Mouse (Mus musculus) MEL (cell line): ENCODE data around the gene Slc13a4. TPM values are rescaled to one million over a fixed set of nuclear protein-coding genes. Genes with fewer than 3 reads are reported as not detected.

Source experiments
- DNase-seq: peaks from one replicate; pipeline ENCODE4 v3.0.0; 2011; ENCODE audit warnings: low read depth, low spot score
- H3K27ac ChIP-seq: 2 replicates; pipeline ENCODE4 v1.5.1; 2012; ENCODE audit warnings: low read depth, mild to moderate bottlenecking, control low read depth, low read length, moderate library complexity; ENCODE audit not compliant: control insufficient read depth
- H3K27me3 ChIP-seq, 2 experiments: fragments of 150-350 bp in 1 of 2; sonication (generic) in 1 of 2; 2 replicates each; pipeline ENCODE4 v1.6.1; 2012; ENCODE audit warnings: low read length in 2 of 2, mild to moderate bottlenecking in 2 of 2, improper control_type of control experiment in 1 of 2, moderate library complexity in 1 of 2; ENCODE audit not compliant: insufficient read depth in 2 of 2, control insufficient read depth in 1 of 2
- H3K36me3 ChIP-seq, 2 experiments: 2 replicates each; pipeline ENCODE4 v1.6.1; 2012 to 2014; ENCODE audit warnings: low read length in 2 of 2, improper control_type of control experiment in 1 of 2, inconsistent platforms in 1 of 2, mild to moderate bottlenecking in 1 of 2; ENCODE audit not compliant: insufficient read depth in 2 of 2, control insufficient read depth in 1 of 2
- H3K4me1 ChIP-seq, 2 experiments: fragments of 150-350 bp in 1 of 2; sonication (generic) in 1 of 2; 2 replicates each; pipeline ENCODE4 v1.6.1; 2012; ENCODE audit warnings: low read length in 2 of 2, improper control_type of control experiment in 1 of 2, mild to moderate bottlenecking in 1 of 2; ENCODE audit not compliant: insufficient read depth in 2 of 2, control insufficient read depth in 1 of 2
- H3K4me3 ChIP-seq, 2 experiments: fragments of 150-350 bp in 1 of 2; sonication (generic) in 1 of 2; 2 replicates each; pipeline ENCODE4 v1.5.1; 2012; ENCODE audit warnings: low read depth in 2 of 2, low read length in 2 of 2, mild to moderate bottlenecking in 2 of 2, moderate library complexity in 2 of 2, control low read depth in 1 of 2, improper control_type of control experiment in 1 of 2; ENCODE audit not compliant: control insufficient read depth in 1 of 2, insufficient read depth in 1 of 2
- H3K79me2 ChIP-seq: 2 replicates; pipeline ENCODE4 v1.6.1; 2012; ENCODE audit warnings: mild to moderate bottlenecking, low read length, moderate library complexity; ENCODE audit not compliant: control insufficient read depth, poor library complexity, insufficient read depth
- H3K9ac ChIP-seq: 2 replicates; pipeline ENCODE4 v1.6.1; 2012; ENCODE audit warnings: low read depth, mild to moderate bottlenecking, control low read depth, low read length, moderate library complexity; ENCODE audit not compliant: control insufficient read depth, poor library complexity, severe bottlenecking
- H3K9me3 ChIP-seq: fragments of 150-350 bp; sonication (generic); replicated peaks from 2 replicates; pipeline ENCODE4 v1.6.1; 2012; ENCODE audit warnings: mild to moderate bottlenecking, low read length, improper control_type of control experiment, moderate library complexity; ENCODE audit not compliant: insufficient read depth
- CHD1 ChIP-seq: IDR thresholded peaks from 2 replicates; pipeline ENCODE4 v1.6.1; 2012; ENCODE audit warnings: low read depth, mild to moderate bottlenecking, inconsistent platforms, low read length, improper control_type of control experiment
- CTCF ChIP-seq, 3 experiments: IDR thresholded peaks in 2 of 3; conservative IDR thresholded peaks in 1 of 3; 2 replicates each; pipeline ENCODE4 v1.5.1; 2011 to 2012; ENCODE audit warnings: low read length in 3 of 3, low read depth in 2 of 3, mild to moderate bottlenecking in 2 of 3, improper control_type of control experiment in 1 of 3, inconsistent platforms in 1 of 3, mixed read lengths in 1 of 3, moderate library complexity in 1 of 3; ENCODE audit not compliant: control insufficient read depth in 1 of 3, insufficient read depth in 1 of 3, poor library complexity in 1 of 3, severe bottlenecking in 1 of 3
- ETS1 ChIP-seq: IDR thresholded peaks from 2 replicates; pipeline ENCODE4 v1.6.1; 2012; ENCODE audit warnings: low read depth, mild to moderate bottlenecking, inconsistent platforms, low read length, improper control_type of control experiment, moderate library complexity
- GABPA ChIP-seq: IDR thresholded peaks from 2 replicates; pipeline ENCODE4 v1.6.1; 2012; ENCODE audit warnings: low read depth, mild to moderate bottlenecking, inconsistent platforms, low read length, improper control_type of control experiment, moderate library complexity
- HCFC1 ChIP-seq: IDR thresholded peaks from 2 replicates; pipeline ENCODE4 v1.6.1; 2012; ENCODE audit warnings: low read depth, mild to moderate bottlenecking, inconsistent platforms, low read length, improper control_type of control experiment, moderate library complexity
- MXI1 ChIP-seq: IDR thresholded peaks from 2 replicates; pipeline ENCODE4 v1.6.1; 2011; ENCODE audit warnings: mild to moderate bottlenecking, low read depth, low read length, improper control_type of control experiment
- MYC ChIP-seq: IDR thresholded peaks from 2 replicates; pipeline ENCODE4 v1.6.1; 2011; ENCODE audit warnings: low read depth, mild to moderate bottlenecking, low read length, improper control_type of control experiment, moderate library complexity
- POLR2A ChIP-seq, 2 experiments: IDR thresholded peaks; 2 replicates each; pipeline ENCODE4 v1.6.1; 2011 to 2012; ENCODE audit warnings: low read length in 2 of 2, mild to moderate bottlenecking in 2 of 2, control low read depth in 1 of 2, improper control_type of control experiment in 1 of 2, low read depth in 1 of 2, moderate library complexity in 1 of 2; ENCODE audit not compliant: control insufficient read depth in 1 of 2, insufficient read depth in 1 of 2, poor library complexity in 1 of 2
- POLR2AphosphoS2 ChIP-seq: IDR thresholded peaks from 2 replicates; pipeline ENCODE4 v1.6.1; 2011; ENCODE audit warnings: low read length, improper control_type of control experiment
- POLR2AphosphoS5 ChIP-seq: IDR thresholded peaks from 2 replicates; pipeline ENCODE4 v1.6.1; 2012; ENCODE audit warnings: low read depth, borderline replicate concordance, mild to moderate bottlenecking, inconsistent platforms, low read length, moderate library complexity, mixed read lengths
- RAD21 ChIP-seq: IDR thresholded peaks from 2 replicates; pipeline ENCODE4 v1.6.1; 2011; ENCODE audit warnings: mild to moderate bottlenecking, low read depth, low read length, improper control_type of control experiment
- RCOR1 ChIP-seq: IDR thresholded peaks from 2 replicates; pipeline ENCODE4 v1.6.1; 2012; ENCODE audit warnings: low read depth, mild to moderate bottlenecking, inconsistent platforms, low read length, improper control_type of control experiment
- TCF12 ChIP-seq: IDR thresholded peaks from 2 replicates; pipeline ENCODE4 v1.6.1; 2014; ENCODE audit warnings: low read depth, mild to moderate bottlenecking, inconsistent platforms, low read length, improper control_type of control experiment, moderate library complexity
- UBTF ChIP-seq: IDR thresholded peaks from 2 replicates; pipeline ENCODE4 v1.6.1; 2012; ENCODE audit warnings: low read depth, mild to moderate bottlenecking, inconsistent platforms, low read length, improper control_type of control experiment, moderate library complexity, borderline replicate concordance; ENCODE audit not compliant: insufficient read depth
- USF2 ChIP-seq, 2 experiments: IDR thresholded peaks; 2 replicates each; pipeline ENCODE4 v1.6.1; 2011 to 2012; ENCODE audit warnings: improper control_type of control experiment in 2 of 2, low read length in 2 of 2, borderline replicate concordance in 1 of 2, inconsistent platforms in 1 of 2, low read depth in 1 of 2, mild to moderate bottlenecking in 1 of 2; ENCODE audit not compliant: insufficient read depth in 1 of 2
- ZC3H11A ChIP-seq: IDR thresholded peaks from 2 replicates; pipeline ENCODE4 v1.6.1; 2012; ENCODE audit warnings: low read depth, mild to moderate bottlenecking, inconsistent platforms, low read length, improper control_type of control experiment
- ZKSCAN1 ChIP-seq: IDR thresholded peaks from 2 replicates; pipeline ENCODE4 v1.6.1; 2012; ENCODE audit warnings: low read depth, mild to moderate bottlenecking, inconsistent platforms, low read length, improper control_type of control experiment, moderate library complexity
- polyA plus RNA-seq, 2 experiments: library from polyadenylated mRNA; stranded (reverse) in 1 of 2; unstranded in 1 of 2; fragments of >175 nt in 1 of 2; fragments of >200 nt in 1 of 2; gene quantifications; 2 replicates each; pipeline versions ENCODE4 v1.2.1 to v1.2.4; 2012; ENCODE audit warnings: low replicate concordance in 2 of 2, low read depth in 1 of 2; ENCODE audit not compliant: insufficient read length in 2 of 2, insufficient read depth in 1 of 2, missing spikeins in 1 of 2
- total RNA-seq: library from RNA; depleted of rRNA; stranded (reverse); fragments of 300-350 nt; gene quantifications from 2 replicates; pipeline ENCODE4 v1.2.3, GENCODE M21; 2012; rRNA removed

Slc13a4 gene
- total and polyA plus RNA-seq, 3 experiments = 0.14 TPM; not detected in 2

DNA sequence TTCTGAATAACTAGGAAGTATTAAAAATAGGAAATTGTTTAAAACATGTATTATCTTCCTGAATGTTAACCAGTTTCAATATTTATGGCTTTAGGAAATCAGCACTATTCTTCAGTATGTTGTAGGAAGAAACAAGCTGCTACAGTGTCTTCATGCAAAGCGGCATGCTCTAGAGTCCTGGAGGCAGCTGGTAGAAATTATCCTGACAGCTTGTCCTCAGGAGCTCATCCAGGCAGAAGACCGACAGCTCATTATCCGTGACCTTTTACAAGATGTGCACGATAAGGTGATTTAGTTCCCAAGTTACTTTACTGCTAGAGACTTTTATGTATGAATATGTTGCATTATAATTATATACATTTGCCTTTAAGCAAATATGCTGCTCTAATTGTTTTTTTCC lies 82.2 kb downstream of the Slc13a4 start:
- peaks cover 0 to 51% of the 10 kb centered on the region in 2 experiments; a peak in 2 of 4 replicates for H3K36me3 ChIP-seq
- no peaks in the 10 kb centered on the region for H3K4me1 ChIP-seq
- H3K4me3 ChIP-seq = no peak overlapping the region
- H3K27ac ChIP-seq = no peak overlapping the region
- H3K27me3 ChIP-seq = no peaks in the 10 kb centered on the region
- no peak for DNase-seq
- no peak for TF ChIP-seq RAD21
- no peak for TF ChIP-seq POLR2A (IDR thresholded peaks at IDR 0.05; ENCODE audit: control insufficient read depth in 1 of 2, insufficient read depth in 1 of 2, low read depth in 1 of 2, low read length in 2 of 2, poor library complexity in 1 of 2)
- TF ChIP-seq TCF12 = no peak
- TF ChIP-seq ZKSCAN1 = no peak
- TF ChIP-seq MYC = no peak
- no peak for TF ChIP-seq ETS1
- no peak for TF ChIP-seq HCFC1
- no peak for TF ChIP-seq USF2 (IDR thresholded peaks at IDR 0.05; ENCODE audit: borderline replicate concordance in 1 of 2, insufficient read depth in 1 of 2, low read depth in 1 of 2, low read length in 2 of 2)
- no peak for TF ChIP-seq GABPA
- no peak for TF ChIP-seq MXI1
- no peak for TF ChIP-seq CHD1
- no peak for TF ChIP-seq UBTF
- no peak for TF ChIP-seq POLR2AphosphoS2
- no peak for TF ChIP-seq ZC3H11A
- TF ChIP-seq CTCF (IDR thresholded peaks at IDR 0.05 in 2 of 3, conservative IDR thresholded peaks at IDR 0.05 in 1 of 3; ENCODE audit: control insufficient read depth in 1 of 3, insufficient read depth in 1 of 3, low read depth in 2 of 3, low read length in 3 of 3, poor library complexity in 1 of 3, severe bottlenecking in 1 of 3) = no peak
- TF ChIP-seq POLR2AphosphoS5 = no peak
- no peak for TF ChIP-seq RCOR1
- TF ChIP-seq, all 39 proteins: peak for 0
- Histone ChIP-seq H3K79me2 (no peaks in the 10 kb centered on the region), H3K9me3 (no peaks in the 10 kb centered on the region), H3K9ac (no peak overlapping the region)

Other genes with a start within 250 kb of the Slc13a4 start
- gene Cnot4, start 174.4 kb downstream of the Slc13a4 start, total RNA-seq = 6.0 and 6.2 TPM in 2 replicates
- 10 to 100 TPM; 13.6 to 41.9 TPM for gene Cnot4, start 174.4 kb downstream of the Slc13a4 start, polyA plus RNA-seq
- gene Nup205, start 130.7 kb downstream of the Slc13a4 start, total RNA-seq = 82.9 and 89.6 TPM in 2 replicates
- 10 to 100 TPM; 32.1 to 89.3 TPM for gene Nup205, start 130.7 kb downstream of the Slc13a4 start, polyA plus RNA-seq
- gene Fam180a, start 18.0 kb upstream of the Slc13a4 start, total RNA-seq = not detected in 2 replicates
- not detected for gene Fam180a, start 18.0 kb upstream of the Slc13a4 start, polyA plus RNA-seq
- gene Mtpn, start 231.8 kb upstream of the Slc13a4 start, total RNA-seq = 74.5 and 75.2 TPM in 2 replicates
- gene Mtpn, start 231.8 kb upstream of the Slc13a4 start, polyA plus RNA-seq = 100 to 1,000 TPM in 1 of 2 experiments, 10 to 100 TPM in 1; 85.4 to 153 TPM